Mouse (Mus musculus) bone marrow, adult 2 months (tissue): ENCODE measurements at regions not wholly inside any gene's neighbourhood (a gene's known extent, or its start where the extent isn't known, plus 50 kb on each side); places are given as distances from the start of the nearest gene placed in this dataset.

ENCODE experiments used
- H3K27ac ChIP-seq: fragments of 200-500 bp; 2 replicates; pipeline ENCODE4 v1.5.1; 2012; ENCODE audit warnings: low read depth, mild to moderate bottlenecking, control low read depth, inconsistent platforms, low read length; ENCODE audit not compliant: control insufficient read depth, poor library complexity, insufficient read depth
- H3K4me1 ChIP-seq: fragments of 200-500 bp; 2 replicates; pipeline ENCODE4 v1.6.1; 2011; ENCODE audit warnings: low read length; ENCODE audit not compliant: control insufficient read depth, insufficient read depth
- H3K4me3 ChIP-seq: fragments of 200-500 bp; replicated peaks from 2 replicates; pipeline ENCODE3; 2011; ENCODE audit warnings: mild to moderate bottlenecking, low read depth, low read length, control low read depth; ENCODE audit not compliant: control insufficient read depth
- CTCF ChIP-seq: fragments of 200-500 bp; IDR thresholded peaks from 2 replicates; pipeline ENCODE4 v1.5.1; 2011; ENCODE audit warnings: low read length, control low read depth; ENCODE audit not compliant: control insufficient read depth, insufficient read depth
- POLR2A ChIP-seq: fragments of 200-500 bp; IDR thresholded peaks from 2 replicates; pipeline ENCODE4 v1.6.1; 2011; ENCODE audit warnings: low read depth, mild to moderate bottlenecking, control low read depth, low read length, borderline replicate concordance; ENCODE audit not compliant: control insufficient read depth
- WGBS: fragments of 180-500 bp; shearing (Covaris S2); methylation state at CpG from one replicate; pipeline ENCODE4 v1.1.7; 2018; 5-methylcytosine and 5-hydroxymethylcytosine counted together

- no peak for TF ChIP-seq POLR2A
- no peak for TF ChIP-seq CTCF
- WGBS = 81% methylated on average over 8 of the region's 8 CpGs
- Histone ChIP-seq H3K4me3 (no peak overlapping the region), H3K4me1 (no peaks in the 10 kb centered on the region), H3K27ac (no peak overlapping the region)
These were observed 213.6 kb upstream of the Jag1 start for GRCm38 (mm10) chr2:137329995-137330394.

DNA sequence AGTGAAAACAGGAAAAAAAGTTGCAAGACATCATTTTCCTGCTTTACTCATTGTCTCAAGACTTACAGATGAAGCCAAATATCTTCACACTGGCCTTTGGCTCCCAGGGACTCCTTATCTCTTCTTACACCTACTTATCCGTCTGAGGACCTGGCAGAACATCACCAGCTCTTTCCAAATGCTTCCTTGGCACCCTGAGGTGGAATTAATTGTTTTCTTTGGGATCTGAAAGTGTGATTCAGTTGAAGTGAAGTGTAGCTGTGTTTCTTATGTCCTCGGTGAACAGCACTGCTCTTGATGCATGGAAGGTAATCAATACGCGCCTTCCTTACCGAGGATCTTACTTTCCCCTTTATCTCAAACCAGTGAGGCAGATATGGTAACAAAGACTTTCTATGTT, 207.0 kb upstream of the Jag1 start:
- no peak overlapping the region for H3K4me3 ChIP-seq
- H3K4me1 ChIP-seq = no peaks in the 10 kb centered on the region
- H3K27ac ChIP-seq = no peak overlapping the region
- 74% methylated on average over 5 of the region's 5 CpGs for WGBS
- no peak for TF ChIP-seq POLR2A
- TF ChIP-seq CTCF = no peak

DNA sequence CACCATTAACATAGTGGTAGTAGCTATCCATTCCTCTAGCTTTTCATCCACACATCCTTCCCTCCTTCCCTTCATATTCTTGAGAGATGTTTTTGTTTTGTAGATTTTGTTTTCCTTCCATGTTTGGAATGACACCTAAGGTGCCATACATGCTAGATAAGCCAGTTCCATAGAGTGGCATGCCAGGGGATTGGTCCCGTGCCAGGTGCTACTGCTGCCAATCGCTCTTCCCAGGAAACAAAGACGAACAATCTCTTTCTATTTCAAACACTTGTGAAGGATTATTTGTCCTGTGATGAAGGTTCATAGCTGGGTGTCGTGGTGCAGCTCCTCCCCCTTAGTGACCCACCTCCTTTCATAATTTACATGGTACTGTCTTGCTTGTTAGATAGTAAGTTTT, 194.1 kb upstream of the Jag1 start:
- Histone ChIP-seq H3K27ac (no peak overlapping the region), H3K4me3 (no peak overlapping the region), H3K4me1 (no peaks in the 10 kb centered on the region)
- 80% methylated on average over 4 of the region's 4 CpGs for WGBS
- TF ChIP-seq POLR2A (no peak), CTCF (no peak)

DNA sequence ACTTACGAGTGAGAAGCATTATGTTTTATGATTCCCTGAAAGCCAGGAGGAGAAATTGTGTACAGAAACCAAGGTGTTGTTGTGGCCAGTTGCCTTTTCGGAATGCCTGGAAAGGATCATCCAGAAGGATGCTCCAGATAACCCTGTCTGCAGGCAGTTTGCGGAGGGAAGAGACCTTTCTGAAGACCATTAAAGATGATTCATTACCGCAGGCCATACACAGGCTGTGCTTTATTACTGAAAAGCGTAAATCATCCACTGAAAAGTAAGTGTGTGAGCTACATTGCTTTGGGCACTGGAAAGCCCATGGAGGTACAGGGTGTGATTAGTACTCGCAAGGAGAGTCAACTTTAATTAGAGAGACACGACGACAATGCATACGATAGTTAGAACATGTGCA, 191.7 kb upstream of the Jag1 start:
- Histone ChIP-seq H3K4me1 (no peaks in the 10 kb centered on the region), H3K27ac (no peak overlapping the region), H3K4me3 (no peak overlapping the region)
- TF ChIP-seq POLR2A (no peak), CTCF (no peak)
- 80% methylated on average over 9 of the region's 9 CpGs for WGBS

DNA sequence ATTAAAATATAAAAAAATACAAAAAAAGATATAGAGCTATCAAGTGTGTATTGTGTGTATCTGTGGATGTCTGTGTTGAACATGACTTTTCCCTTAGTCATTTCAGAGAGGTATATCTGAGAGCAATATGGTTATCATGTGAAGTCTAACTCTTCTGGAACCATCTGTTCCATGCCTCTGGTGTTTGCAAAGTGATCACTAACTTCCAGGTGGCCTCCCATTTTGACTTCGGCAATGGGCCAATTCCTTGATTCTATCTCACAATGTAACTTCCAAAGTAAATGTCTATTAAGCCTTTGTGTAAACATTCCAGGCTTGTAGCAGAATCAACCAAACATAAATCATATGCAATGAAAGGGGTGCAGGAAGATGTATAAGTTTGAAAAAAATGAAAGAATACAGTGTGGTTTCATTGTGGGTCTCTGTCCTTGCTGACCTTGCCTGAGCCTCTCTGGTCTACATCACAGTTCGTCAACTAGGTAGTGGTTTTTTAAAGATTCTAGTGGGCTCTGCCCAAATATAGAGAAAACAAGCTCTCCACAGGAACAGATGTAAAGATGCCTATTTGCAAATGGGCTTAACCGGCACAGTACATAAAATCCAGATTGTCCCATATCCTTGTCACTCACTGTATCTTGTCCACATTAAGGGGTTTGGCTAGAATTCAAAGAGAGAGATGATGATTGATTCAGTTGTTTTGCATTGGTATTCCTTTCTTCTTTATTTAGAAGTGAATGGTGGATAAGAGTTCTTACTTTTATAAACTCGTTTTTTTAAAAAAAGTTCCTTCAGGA, 185.2 kb upstream of the Jag1 start:
- no peak overlapping the region for H3K4me3 ChIP-seq
- 65% methylated on average over 4 of the region's 4 CpGs for WGBS
- no peak for TF ChIP-seq POLR2A
- H3K27ac ChIP-seq = no peak overlapping the region
- no peaks in the 10 kb centered on the region for H3K4me1 ChIP-seq

- H3K4me1 ChIP-seq = no peaks in the 10 kb centered on the region
- TF ChIP-seq CTCF (no peak), POLR2A (no peak)
- no peak overlapping the region for H3K4me3 ChIP-seq
- 79% methylated on average over 3 of the region's 3 CpGs for WGBS
- H3K27ac ChIP-seq = no peak overlapping the region
These were observed 172.8 kb upstream of the Jag1 start for GRCm38 (mm10) chr2:137289231-137289630.

GRCm38 (mm10) chr2:137271575-137272180, 155.2 kb upstream of the Jag1 start:
- no peak overlapping the region for H3K27ac ChIP-seq
- 52% methylated on average over 5 of the region's 5 CpGs for WGBS
- TF ChIP-seq CTCF = no peak

DNA sequence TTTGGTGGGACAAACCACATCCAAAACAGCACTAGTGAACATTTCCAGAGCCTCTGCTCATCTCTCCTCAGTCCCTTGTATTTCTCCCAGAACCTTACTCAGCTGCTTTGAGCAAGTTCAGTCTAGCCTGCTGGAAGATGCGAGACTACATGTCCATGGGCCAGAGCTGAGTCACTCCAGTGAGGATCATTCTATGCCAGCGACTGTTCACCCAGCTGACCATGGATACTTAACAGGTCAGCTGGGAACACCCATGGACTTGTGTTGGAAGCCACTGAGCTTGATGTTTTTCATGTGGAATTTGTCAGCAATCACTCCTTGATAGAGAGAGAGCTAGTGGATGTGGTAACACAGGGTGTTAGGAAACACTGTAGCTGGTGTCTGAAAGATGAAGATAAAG, 146.5 kb upstream of the Jag1 start:
- Histone ChIP-seq H3K4me1 (no peaks in the 10 kb centered on the region), H3K27ac (no peak overlapping the region), H3K4me3 (no peak overlapping the region)
- TF ChIP-seq CTCF (no peak), POLR2A (no peak)
- 81% methylated on average over 2 of the region's 2 CpGs for WGBS

More at GRCm38 (mm10) chr2:137271575-137272180, 155.2 kb upstream of the Jag1 start:
- Histone ChIP-seq H3K4me3 (no peak overlapping the region), H3K4me1 (no peaks in the 10 kb centered on the region)
